Mouse (Mus musculus) MEL (cell line): ENCODE measurements around the gene Ptpra. TPM values are rescaled to one million over a fixed set of nuclear protein-coding genes. Genes with fewer than 3 reads are reported as not detected.
A peak's percentile ranks its signal among the peaks of the same experiment; 100 is the strongest.

ENCODE experiments used
- DNase-seq: peaks from one replicate; pipeline ENCODE4 v3.0.0; 2011; ENCODE audit warnings: low read depth, low spot score
- H3K27ac ChIP-seq: 2 replicates; pipeline ENCODE4 v1.5.1; 2012; ENCODE audit warnings: low read depth, mild to moderate bottlenecking, control low read depth, low read length, moderate library complexity; ENCODE audit not compliant: control insufficient read depth
- H3K27me3 ChIP-seq, 2 experiments: fragments of 150-350 bp in 1 of 2; sonication (generic) in 1 of 2; 2 replicates each; pipeline ENCODE4 v1.6.1; 2012; ENCODE audit warnings: low read length in 2 of 2, mild to moderate bottlenecking in 2 of 2, improper control_type of control experiment in 1 of 2, moderate library complexity in 1 of 2; ENCODE audit not compliant: insufficient read depth in 2 of 2, control insufficient read depth in 1 of 2
- H3K36me3 ChIP-seq, 2 experiments: 2 replicates each; pipeline ENCODE4 v1.6.1; 2012 to 2014; ENCODE audit warnings: low read length in 2 of 2, improper control_type of control experiment in 1 of 2, inconsistent platforms in 1 of 2, mild to moderate bottlenecking in 1 of 2; ENCODE audit not compliant: insufficient read depth in 2 of 2, control insufficient read depth in 1 of 2
- H3K4me1 ChIP-seq, 2 experiments: fragments of 150-350 bp in 1 of 2; sonication (generic) in 1 of 2; 2 replicates each; pipeline ENCODE4 v1.6.1; 2012; ENCODE audit warnings: low read length in 2 of 2, improper control_type of control experiment in 1 of 2, mild to moderate bottlenecking in 1 of 2; ENCODE audit not compliant: insufficient read depth in 2 of 2, control insufficient read depth in 1 of 2
- H3K4me3 ChIP-seq, 2 experiments: fragments of 150-350 bp in 1 of 2; sonication (generic) in 1 of 2; 2 replicates each; pipeline ENCODE4 v1.5.1; 2012; ENCODE audit warnings: low read depth in 2 of 2, low read length in 2 of 2, mild to moderate bottlenecking in 2 of 2, moderate library complexity in 2 of 2, control low read depth in 1 of 2, improper control_type of control experiment in 1 of 2; ENCODE audit not compliant: control insufficient read depth in 1 of 2, insufficient read depth in 1 of 2
- H3K79me2 ChIP-seq: 2 replicates; pipeline ENCODE4 v1.6.1; 2012; ENCODE audit warnings: mild to moderate bottlenecking, low read length, moderate library complexity; ENCODE audit not compliant: control insufficient read depth, poor library complexity, insufficient read depth
- H3K9ac ChIP-seq: 2 replicates; pipeline ENCODE4 v1.6.1; 2012; ENCODE audit warnings: low read depth, mild to moderate bottlenecking, control low read depth, low read length, moderate library complexity; ENCODE audit not compliant: control insufficient read depth, poor library complexity, severe bottlenecking
- H3K9me3 ChIP-seq: fragments of 150-350 bp; sonication (generic); replicated peaks from 2 replicates; pipeline ENCODE4 v1.6.1; 2012; ENCODE audit warnings: mild to moderate bottlenecking, low read length, improper control_type of control experiment, moderate library complexity; ENCODE audit not compliant: insufficient read depth
- BHLHE40 ChIP-seq: IDR thresholded peaks from 2 replicates; pipeline ENCODE4 v1.6.1; 2012; ENCODE audit warnings: low read depth, mild to moderate bottlenecking, inconsistent platforms, low read length, improper control_type of control experiment, borderline replicate concordance
- CHD1 ChIP-seq: IDR thresholded peaks from 2 replicates; pipeline ENCODE4 v1.6.1; 2012; ENCODE audit warnings: low read depth, mild to moderate bottlenecking, inconsistent platforms, low read length, improper control_type of control experiment
- CHD2 ChIP-seq: IDR thresholded peaks from 2 replicates; pipeline ENCODE4 v1.6.1; 2011; ENCODE audit warnings: low read length, improper control_type of control experiment
- CTCF ChIP-seq, 3 experiments: IDR thresholded peaks in 2 of 3; conservative IDR thresholded peaks in 1 of 3; 2 replicates each; pipeline ENCODE4 v1.5.1; 2011 to 2012; ENCODE audit warnings: low read length in 3 of 3, low read depth in 2 of 3, mild to moderate bottlenecking in 2 of 3, improper control_type of control experiment in 1 of 3, inconsistent platforms in 1 of 3, mixed read lengths in 1 of 3, moderate library complexity in 1 of 3; ENCODE audit not compliant: control insufficient read depth in 1 of 3, insufficient read depth in 1 of 3, poor library complexity in 1 of 3, severe bottlenecking in 1 of 3
- E2F4 ChIP-seq: IDR thresholded peaks from 2 replicates; pipeline ENCODE4 v1.6.1; 2011; ENCODE audit warnings: low read depth, low read length, improper control_type of control experiment, borderline replicate concordance
- EP300 ChIP-seq, 2 experiments: IDR thresholded peaks; 2 replicates each; pipeline ENCODE4 v1.6.1; 2011; ENCODE audit warnings: improper control_type of control experiment in 2 of 2, low read length in 2 of 2, low read depth in 1 of 2, mild to moderate bottlenecking in 1 of 2
- GABPA ChIP-seq: IDR thresholded peaks from 2 replicates; pipeline ENCODE4 v1.6.1; 2012; ENCODE audit warnings: low read depth, mild to moderate bottlenecking, inconsistent platforms, low read length, improper control_type of control experiment, moderate library complexity
- GATA1 ChIP-seq: IDR thresholded peaks from 2 replicates; pipeline ENCODE4 v1.6.1; 2011; ENCODE audit warnings: low read depth, low read length, improper control_type of control experiment
- HCFC1 ChIP-seq: IDR thresholded peaks from 2 replicates; pipeline ENCODE4 v1.6.1; 2012; ENCODE audit warnings: low read depth, mild to moderate bottlenecking, inconsistent platforms, low read length, improper control_type of control experiment, moderate library complexity
- JUND ChIP-seq: IDR thresholded peaks from 2 replicates; pipeline ENCODE4 v1.6.1; 2011; ENCODE audit warnings: low read depth, mild to moderate bottlenecking, improper control_type of control experiment, low read length
- MAFK ChIP-seq: IDR thresholded peaks from 2 replicates; pipeline ENCODE4 v1.6.1; 2011; ENCODE audit warnings: low read depth, mild to moderate bottlenecking, low read length, improper control_type of control experiment, borderline replicate concordance
- MAX ChIP-seq: IDR thresholded peaks from 2 replicates; pipeline ENCODE4 v1.6.1; 2011; ENCODE audit warnings: low read length, improper control_type of control experiment
- MAZ ChIP-seq: IDR thresholded peaks from 2 replicates; pipeline ENCODE4 v1.6.1; 2012; ENCODE audit warnings: low read depth, mild to moderate bottlenecking, inconsistent platforms, low read length, improper control_type of control experiment
- MEF2A ChIP-seq: IDR thresholded peaks from 2 replicates; pipeline ENCODE4 v1.6.1; 2014; ENCODE audit warnings: low read depth, mild to moderate bottlenecking, inconsistent platforms, low read length, improper control_type of control experiment; ENCODE audit not compliant: poor library complexity, insufficient replicate concordance, severe bottlenecking; ENCODE audit errors: extremely low read depth
- MXI1 ChIP-seq: IDR thresholded peaks from 2 replicates; pipeline ENCODE4 v1.6.1; 2011; ENCODE audit warnings: mild to moderate bottlenecking, low read depth, low read length, improper control_type of control experiment
- MYB ChIP-seq: IDR thresholded peaks from 2 replicates; pipeline ENCODE4 v1.6.1; 2011; ENCODE audit warnings: mild to moderate bottlenecking, low read depth, low read length, improper control_type of control experiment
- MYC ChIP-seq: IDR thresholded peaks from 2 replicates; pipeline ENCODE4 v1.6.1; 2011; ENCODE audit warnings: low read depth, mild to moderate bottlenecking, low read length, improper control_type of control experiment, moderate library complexity
- NELFE ChIP-seq: IDR thresholded peaks from 2 replicates; pipeline ENCODE4 v1.6.1; 2011; ENCODE audit warnings: low read depth, low read length, improper control_type of control experiment
- NRF1 ChIP-seq: IDR thresholded peaks from 2 replicates; pipeline ENCODE4 v1.6.1; 2014; ENCODE audit warnings: low read depth, mild to moderate bottlenecking, inconsistent platforms, low read length, improper control_type of control experiment, moderate library complexity; ENCODE audit not compliant: poor library complexity, insufficient read depth, severe bottlenecking
- POLR2A ChIP-seq, 2 experiments: IDR thresholded peaks; 2 replicates each; pipeline ENCODE4 v1.6.1; 2011 to 2012; ENCODE audit warnings: low read length in 2 of 2, mild to moderate bottlenecking in 2 of 2, control low read depth in 1 of 2, improper control_type of control experiment in 1 of 2, low read depth in 1 of 2, moderate library complexity in 1 of 2; ENCODE audit not compliant: control insufficient read depth in 1 of 2, insufficient read depth in 1 of 2, poor library complexity in 1 of 2
- POLR2AphosphoS2 ChIP-seq: IDR thresholded peaks from 2 replicates; pipeline ENCODE4 v1.6.1; 2011; ENCODE audit warnings: low read length, improper control_type of control experiment
- POLR2AphosphoS5 ChIP-seq: IDR thresholded peaks from 2 replicates; pipeline ENCODE4 v1.6.1; 2012; ENCODE audit warnings: low read depth, borderline replicate concordance, mild to moderate bottlenecking, inconsistent platforms, low read length, moderate library complexity, mixed read lengths
- RAD21 ChIP-seq: IDR thresholded peaks from 2 replicates; pipeline ENCODE4 v1.6.1; 2011; ENCODE audit warnings: mild to moderate bottlenecking, low read depth, low read length, improper control_type of control experiment
- RCOR1 ChIP-seq: IDR thresholded peaks from 2 replicates; pipeline ENCODE4 v1.6.1; 2012; ENCODE audit warnings: low read depth, mild to moderate bottlenecking, inconsistent platforms, low read length, improper control_type of control experiment
- SIN3A ChIP-seq: IDR thresholded peaks from 2 replicates; pipeline ENCODE4 v1.6.1; 2012; ENCODE audit warnings: low read length, improper control_type of control experiment, inconsistent platforms
- SMC3 ChIP-seq: IDR thresholded peaks from 2 replicates; pipeline ENCODE4 v1.6.1; 2011; ENCODE audit warnings: low read depth, low read length, improper control_type of control experiment
- TAL1 ChIP-seq: IDR thresholded peaks from 2 replicates; pipeline ENCODE4 v1.6.1; 2012; ENCODE audit warnings: mild to moderate bottlenecking, inconsistent platforms, low read length, moderate library complexity, mixed read lengths
- TBP ChIP-seq: IDR thresholded peaks from 2 replicates; pipeline ENCODE4 v1.8.0; 2011; ENCODE audit warnings: low read depth, low read length, improper control_type of control experiment
- UBTF ChIP-seq: IDR thresholded peaks from 2 replicates; pipeline ENCODE4 v1.6.1; 2012; ENCODE audit warnings: low read depth, mild to moderate bottlenecking, inconsistent platforms, low read length, improper control_type of control experiment, moderate library complexity, borderline replicate concordance; ENCODE audit not compliant: insufficient read depth
- USF1 ChIP-seq: IDR thresholded peaks from 2 replicates; pipeline ENCODE4 v1.6.1; 2014; ENCODE audit warnings: low read depth, mild to moderate bottlenecking, inconsistent platforms, low read length, improper control_type of control experiment, moderate library complexity
- USF2 ChIP-seq, 2 experiments: IDR thresholded peaks; 2 replicates each; pipeline ENCODE4 v1.6.1; 2011 to 2012; ENCODE audit warnings: improper control_type of control experiment in 2 of 2, low read length in 2 of 2, borderline replicate concordance in 1 of 2, inconsistent platforms in 1 of 2, low read depth in 1 of 2, mild to moderate bottlenecking in 1 of 2; ENCODE audit not compliant: insufficient read depth in 1 of 2
- ZC3H11A ChIP-seq: IDR thresholded peaks from 2 replicates; pipeline ENCODE4 v1.6.1; 2012; ENCODE audit warnings: low read depth, mild to moderate bottlenecking, inconsistent platforms, low read length, improper control_type of control experiment
- ZKSCAN1 ChIP-seq: IDR thresholded peaks from 2 replicates; pipeline ENCODE4 v1.6.1; 2012; ENCODE audit warnings: low read depth, mild to moderate bottlenecking, inconsistent platforms, low read length, improper control_type of control experiment, moderate library complexity
- ZMIZ1 ChIP-seq: IDR thresholded peaks from 2 replicates; pipeline ENCODE4 v1.6.1; 2012; ENCODE audit warnings: low read depth, mild to moderate bottlenecking, inconsistent platforms, low read length, improper control_type of control experiment, moderate library complexity
- ZNF384 ChIP-seq: IDR thresholded peaks from 2 replicates; pipeline ENCODE4 v1.6.1; 2012; ENCODE audit warnings: low read depth, mild to moderate bottlenecking, inconsistent platforms, low read length, improper control_type of control experiment
- polyA plus RNA-seq, 2 experiments: library from polyadenylated mRNA; stranded (reverse) in 1 of 2; unstranded in 1 of 2; fragments of >175 nt in 1 of 2; fragments of >200 nt in 1 of 2; gene quantifications; 2 replicates each; pipeline versions ENCODE4 v1.2.1 to v1.2.4; 2012; ENCODE audit warnings: low replicate concordance in 2 of 2, low read depth in 1 of 2; ENCODE audit not compliant: insufficient read length in 2 of 2, insufficient read depth in 1 of 2, missing spikeins in 1 of 2
- total RNA-seq: library from RNA; depleted of rRNA; stranded (reverse); fragments of 300-350 nt; gene quantifications from 2 replicates; pipeline ENCODE4 v1.2.3, GENCODE M21; 2012

The Ptpra gene
- total and polyA plus RNA-seq, 3 experiments = 28.1 to 68.3 TPM; not detected in 1

GRCm38 (mm10) chr2:130563212-130564055 is 113.4 kb downstream of the Ptpra start, which contains the start of gene Mrps26:
TSS of gene Mrps26 (plus strand) at chr2:130563742.
- Histone ChIP-seq H3K27me3 (no peaks in the 10 kb centered on the region), H3K9ac (peak within 1 kb of the TSS; percentile 91), H3K79me2 (peaks cover 17% of the 10 kb centered on the region), H3K4me1 (peaks cover 2 to 7% of the 10 kb centered on the region in 2 experiments; a peak in 2 of 4 replicates), H3K27ac (0 out of 2 replicates have a peak within 1 kb of the TSS, but pooled peaks have one; percentile 23), H3K36me3 (peaks cover 4 to 5% of the 10 kb centered on the region in 2 experiments), H3K4me3 (peak within 1 kb of the TSS; percentile 88 to 91), H3K9me3 (no peaks in the 10 kb centered on the region)
- DNase-seq = peak; percentile 97
- peak; percentile 83 for TF ChIP-seq MXI1
- TF ChIP-seq BHLHE40 = no peak
- TF ChIP-seq MAX = peak; percentile 66
- TF ChIP-seq SIN3A = peak; percentile 88
- peak; percentile 90 for TF ChIP-seq ZMIZ1
- no peak for TF ChIP-seq CHD2
- TF ChIP-seq MEF2A = peak; percentile 11; the same call in 1 of the 2 replicates
- peak; percentile 49; the same call in 1 of the 2 replicates for TF ChIP-seq MYC
- peak; percentile 37 to 60 (median 47) for TF ChIP-seq CTCF (IDR thresholded peaks at IDR 0.05 in 2 of 3, conservative IDR thresholded peaks at IDR 0.05 in 1 of 3; ENCODE audit: control insufficient read depth in 1 of 3, insufficient read depth in 1 of 3, low read depth in 2 of 3, low read length in 3 of 3, poor library complexity in 1 of 3, severe bottlenecking in 1 of 3)
- no peak for TF ChIP-seq RCOR1
- TF ChIP-seq MYB = no peak
- no peak for TF ChIP-seq UBTF
- peak; percentile 89 for TF ChIP-seq NELFE
- no peak for TF ChIP-seq ZKSCAN1
- peak; percentile 94 to 96 for TF ChIP-seq POLR2A (IDR thresholded peaks at IDR 0.05; ENCODE audit: control insufficient read depth in 1 of 2, insufficient read depth in 1 of 2, low read depth in 1 of 2, low read length in 2 of 2, poor library complexity in 1 of 2)
- TF ChIP-seq JUND = no peak
- no peak for TF ChIP-seq MAFK
- no peak for TF ChIP-seq TAL1
- TF ChIP-seq MAZ = peak; percentile 59; the same call in 1 of the 2 replicates
- no peak for TF ChIP-seq GABPA
- peak; percentile 34; the same call in 1 of the 2 replicates for TF ChIP-seq ZC3H11A
- TF ChIP-seq TBP = peak; percentile 66
- no peak for TF ChIP-seq EP300 (IDR thresholded peaks at IDR 0.05; ENCODE audit: low read depth in 1 of 2, low read length in 2 of 2)
- no peak for TF ChIP-seq E2F4
- TF ChIP-seq POLR2AphosphoS5 = no peak
- peak; percentile 52 for TF ChIP-seq SMC3
- no peak for TF ChIP-seq USF2 (IDR thresholded peaks at IDR 0.05; ENCODE audit: borderline replicate concordance in 1 of 2, insufficient read depth in 1 of 2, low read depth in 1 of 2, low read length in 2 of 2)
- peak; percentile 46 for TF ChIP-seq RAD21
- TF ChIP-seq ZNF384 = no peak
- TF ChIP-seq USF1 = no peak
- TF ChIP-seq CHD1 = no peak
- TF ChIP-seq NRF1 = peak; percentile 90
- TF ChIP-seq HCFC1 = peak; percentile 86
- no peak for TF ChIP-seq GATA1
- peak; percentile 92 for TF ChIP-seq POLR2AphosphoS2
